Mouse (Mus musculus) G1E (cell line): ENCODE measurements around the gene Cwc22.

Source experiments
- CTCF ChIP-seq: IDR thresholded peaks from 2 replicates; pipeline ENCODE4 v1.5.1; 2012; ENCODE audit warnings: low read depth, low read length, inconsistent platforms, mixed read lengths
- POLR2AphosphoS5 ChIP-seq: IDR thresholded peaks from 2 replicates; pipeline ENCODE4 v1.6.1; 2012; ENCODE audit warnings: low read depth, low read length, inconsistent platforms; ENCODE audit not compliant: insufficient replicate concordance

DNA sequence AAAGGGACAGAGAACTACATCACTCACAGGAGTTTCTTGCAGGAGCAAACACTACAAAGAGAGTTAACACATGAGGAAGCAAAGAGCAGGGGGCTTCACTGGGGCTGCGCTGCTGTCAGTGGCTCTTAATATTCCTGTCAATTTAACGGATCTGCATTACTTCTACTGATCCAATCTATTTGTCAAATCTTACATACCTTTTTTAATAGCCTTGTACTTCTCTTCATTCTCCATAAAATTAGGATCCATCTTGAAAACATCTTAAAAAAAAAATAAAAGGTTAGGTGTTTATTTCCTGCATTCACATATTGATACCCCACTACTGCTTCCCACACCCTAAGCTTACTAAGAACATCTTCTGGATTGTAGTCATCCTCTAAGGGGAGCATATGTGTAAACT lies 25.6 kb downstream of the Cwc22 start:
- TF ChIP-seq CTCF: no peak
- no peak for TF ChIP-seq POLR2AphosphoS5
